Mouse (Mus musculus) brown adipose tissue, adult 24 weeks (tissue): ENCODE measurements around the gene Olfr248. TPM values are rescaled to one million over a fixed set of nuclear protein-coding genes. Genes with fewer than 3 reads are reported as not detected.
"Not testable (repeated sequence)": the region's sequence is repeated elsewhere in the genome, so short reads cannot be mapped to it uniquely, and the experiment has no call there.

Experiments
- H3K27ac ChIP-seq: fragments of 200-500 bp; replicated peaks from 2 replicates; pipeline ENCODE4 v1.5.1; 2012; ENCODE audit warnings: low read depth, mild to moderate bottlenecking, low read length
- H3K4me1 ChIP-seq: fragments of 200-500 bp; 2 replicates; pipeline ENCODE4 v1.6.1; 2012; ENCODE audit warnings: low read length, mixed read lengths; ENCODE audit not compliant: control insufficient read depth, insufficient read depth, insufficient read length
- H3K4me3 ChIP-seq: fragments of 200-500 bp; 2 replicates; pipeline ENCODE4 v1.5.1; 2012; ENCODE audit warnings: low read depth, mild to moderate bottlenecking, low read length, moderate library complexity; ENCODE audit not compliant: insufficient read depth
- polyA plus RNA-seq: library from polyadenylated mRNA; stranded (reverse); fragments of >200 nt; gene quantifications from 2 replicates; pipeline ENCODE4 v1.2.4, GENCODE M21; 2012; ENCODE audit not compliant: missing spikeins, insufficient read depth, insufficient read length

Gene Olfr248
- not detected in 2 replicates for polyA plus RNA-seq

GRCm38 (mm10) chr1:174390746-174391145 lies at the start of gene Olfr248:
Gene Olfr248 (plus strand): TSS chr1:174391046.
- H3K4me1 ChIP-seq = no peaks in the 10 kb centered on the region
- H3K4me3 ChIP-seq = no peak within 1 kb of the TSS
- no peak within 1 kb of the TSS for H3K27ac ChIP-seq

DNA sequence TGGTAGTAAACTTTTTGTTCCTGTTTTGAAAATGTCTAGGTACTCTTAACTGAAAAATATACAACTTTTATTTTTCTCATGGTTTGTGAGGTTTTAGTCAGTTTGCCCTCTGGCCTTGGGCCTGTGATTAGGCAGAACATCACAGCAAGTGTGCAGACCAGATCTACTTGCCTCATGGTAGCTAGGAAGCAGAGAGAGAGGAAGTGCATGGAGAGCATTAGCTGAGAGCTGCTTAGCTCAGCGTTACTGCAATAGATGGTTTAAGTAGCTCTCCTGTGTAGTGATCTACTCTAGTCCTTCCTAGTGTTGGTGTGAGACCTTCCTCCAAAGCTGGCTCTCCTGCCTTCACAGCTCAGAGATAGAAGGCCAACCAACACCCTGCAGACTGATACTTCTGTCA lies 37.2 kb upstream of the Olfr248 start:
- H3K27ac ChIP-seq, H3K4me3 ChIP-seq, H3K4me1 ChIP-seq: not testable (repeated sequence)

GRCm38 (mm10) chr1:174354640-174355039 lies 36.2 kb upstream of the Olfr248 start:
- H3K4me3 ChIP-seq = no peak overlapping the region
- H3K4me1 ChIP-seq = no peaks in the 10 kb centered on the region
- H3K27ac ChIP-seq = no peak overlapping the region

GRCm38 (mm10) chr1:174364882-174365451 lies 25.9 kb upstream of the Olfr248 start, which contains the start of gene Olfr417:
Gene Olfr417 (plus strand): TSS chr1:174365122.
- Histone ChIP-seq H3K4me1 (no peaks in the 10 kb centered on the region), H3K27ac (no peak within 1 kb of the TSS), H3K4me3 (no peak within 1 kb of the TSS)

- Histone ChIP-seq H3K27ac (no peak overlapping the region), H3K4me3 (no peak overlapping the region), H3K4me1 (no peaks in the 10 kb centered on the region)
These were observed 17.0 kb upstream of the Olfr248 start for GRCm38 (mm10) chr1:174373799-174374198.

GRCm38 (mm10) chr1:174422959-174423358 lies 32.1 kb downstream of the Olfr248 start:
- no peak overlapping the region for H3K27ac ChIP-seq
- H3K4me1 ChIP-seq = no peaks in the 10 kb centered on the region
- H3K4me3 ChIP-seq = no peak overlapping the region

DNA sequence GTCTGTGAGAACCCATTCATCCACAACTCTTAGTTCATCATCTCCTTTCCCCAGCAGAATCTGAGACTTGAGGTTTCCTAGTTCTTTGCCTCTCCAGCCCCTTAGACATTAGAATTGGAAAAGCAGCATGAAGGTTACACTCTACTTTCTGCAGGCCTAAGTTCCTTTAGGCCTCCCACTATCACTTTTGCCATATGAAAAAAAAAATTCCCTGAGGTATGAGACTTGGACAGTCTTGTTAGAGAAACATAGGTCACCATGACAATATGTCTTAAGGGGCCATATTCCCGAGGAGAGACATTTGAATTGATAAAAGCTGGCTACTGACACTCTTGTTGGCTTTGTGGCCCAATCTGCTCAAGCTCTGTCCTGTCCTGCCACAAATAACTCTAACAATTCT lies 32.9 kb downstream of the Olfr248 start, which contains the start of gene Olfr414:
Olfr414 (plus strand) TSS at position 301 of the 400 bp plus-strand sequence.
- Histone ChIP-seq H3K4me3 (no peak within 1 kb of the TSS), H3K27ac (no peak within 1 kb of the TSS), H3K4me1 (no peaks in the 10 kb centered on the region)

DNA sequence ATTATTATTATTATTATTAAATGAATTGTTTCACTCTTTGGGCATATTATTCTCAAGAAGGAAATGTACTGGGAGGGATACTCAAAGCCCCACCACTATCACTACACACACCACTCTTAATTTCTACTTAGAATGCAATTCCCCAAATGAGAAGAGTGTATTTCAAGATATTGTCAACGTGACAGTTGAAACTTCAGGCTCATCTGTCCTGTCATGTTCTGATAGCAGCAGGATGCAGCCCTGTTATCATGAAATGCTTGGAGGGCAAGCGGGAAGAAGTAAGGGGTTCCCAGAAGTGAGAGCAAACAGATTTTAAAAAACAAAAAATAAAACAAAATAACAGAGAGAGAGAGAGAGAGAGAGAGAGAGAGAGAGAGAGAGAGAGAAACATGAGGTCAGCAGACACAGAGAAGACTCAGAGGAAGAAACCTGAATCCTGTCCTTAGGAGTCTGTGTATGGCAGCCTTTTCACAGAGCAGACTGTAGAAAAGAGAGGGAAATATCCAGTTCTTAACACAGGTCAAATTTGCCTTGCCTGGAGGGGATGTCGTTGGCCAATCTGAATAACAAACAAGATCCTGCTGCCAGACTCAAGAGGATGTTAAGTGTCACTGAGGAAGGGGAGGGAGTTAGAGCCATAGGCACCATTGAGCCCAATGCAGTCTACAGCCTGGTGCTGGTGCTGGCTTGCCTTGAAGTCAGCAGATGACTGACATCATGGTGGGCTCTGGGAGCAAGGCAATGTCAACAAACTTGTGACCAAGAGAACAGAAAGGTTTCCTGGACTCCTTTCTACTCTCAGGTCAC lies 35.5 kb downstream of the Olfr248 start:
- H3K27ac ChIP-seq = no peak overlapping the region

DNA sequence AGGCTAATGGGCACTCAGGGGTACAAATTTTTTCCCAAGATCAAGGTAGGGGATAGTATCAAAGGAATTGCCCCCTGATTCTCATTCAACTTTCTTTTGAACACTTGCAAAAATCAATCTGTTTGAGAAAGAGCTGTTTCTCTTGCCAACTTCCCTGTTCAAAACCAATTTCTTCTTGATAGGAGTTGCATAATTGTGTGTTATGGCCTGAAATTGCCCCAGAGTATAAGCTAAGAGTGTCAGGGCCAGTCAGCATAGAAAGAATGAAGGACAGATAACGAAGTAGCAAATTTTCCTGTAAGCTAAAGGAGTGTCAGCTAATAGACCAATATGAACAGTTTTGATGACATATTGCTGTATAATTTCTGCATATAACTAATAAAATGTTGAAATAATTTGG lies 36.6 kb downstream of the Olfr248 start:
- H3K4me1 ChIP-seq = no peaks in the 10 kb centered on the region
- H3K4me3 ChIP-seq = no peak overlapping the region
- no peak overlapping the region for H3K27ac ChIP-seq

More for the DNA sequence above, 35.5 kb downstream of the Olfr248 start:
- no peaks in the 10 kb centered on the region for H3K4me1 ChIP-seq
- H3K4me3 ChIP-seq = no peak overlapping the region

- no peak overlapping the region for H3K27ac ChIP-seq
- no peak overlapping the region for H3K4me3 ChIP-seq
- no peaks in the 10 kb centered on the region for H3K4me1 ChIP-seq
These were observed 37.6 kb downstream of the Olfr248 start for GRCm38 (mm10) chr1:174428407-174428806.

DNA sequence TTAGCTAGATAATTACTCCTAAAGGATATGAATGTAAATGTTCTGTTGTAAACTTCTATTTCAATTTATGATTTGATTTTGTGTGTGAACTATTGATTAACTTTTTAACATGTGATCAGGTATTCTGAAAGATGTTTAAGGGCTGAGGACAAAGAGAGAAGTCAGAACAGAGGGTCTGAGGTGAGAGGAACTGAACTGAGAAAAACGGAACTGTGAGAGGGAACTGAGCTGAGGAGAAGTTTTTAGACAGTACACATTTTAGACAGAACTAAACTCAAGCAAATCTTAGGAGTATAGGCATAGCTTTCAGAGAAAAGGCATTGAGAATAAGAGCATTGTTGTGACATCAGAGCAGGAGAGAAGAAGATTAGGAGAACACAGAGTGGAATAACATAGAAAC lies 43.3 kb downstream of the Olfr248 start:
- H3K4me1 ChIP-seq = no peaks in the 10 kb centered on the region
- H3K27ac ChIP-seq = no peak overlapping the region
- no peak overlapping the region for H3K4me3 ChIP-seq

Other genes with a start within 250 kb of the Olfr248 start
- not detected in 2 replicates for gene Olfr420, start 235.4 kb upstream of the Olfr248 start, polyA plus RNA-seq
- gene Spta1, start 218.3 kb upstream of the Olfr248 start, polyA plus RNA-seq = 0.25 TPM in 1 of 2 replicates, not detected in the other
- gene Olfr419, start 139.0 kb upstream of the Olfr248 start, polyA plus RNA-seq = not detected in 2 replicates
- not detected in 2 replicates for gene Mptx1, start 60.5 kb upstream of the Olfr248 start, polyA plus RNA-seq
- gene Olfr417, start 25.9 kb upstream of the Olfr248 start, polyA plus RNA-seq = not detected in 2 replicates
- not detected in 2 replicates for gene Olfr414, start 33.0 kb downstream of the Olfr248 start, polyA plus RNA-seq
- gene Olfr220, start 51.0 kb downstream of the Olfr248 start, polyA plus RNA-seq = not detected in 2 replicates
- gene Fmn2, start 110.8 kb downstream of the Olfr248 start, polyA plus RNA-seq = not detected in 2 replicates